Mouse (Mus musculus) kidney, adult 2 months (tissue): ENCODE results near the gene Mrpl10. TPM values are rescaled to one million over a fixed set of nuclear protein-coding genes. Genes with fewer than 3 reads are reported as not detected.
A peak's percentile ranks its signal among the peaks of the same experiment; 100 is the strongest.

Experiments
- DNase-seq: peaks from one replicate; pipeline ENCODE4 v3.0.0; 2021
- H3K27ac ChIP-seq: fragments of 200-500 bp; 2 replicates; pipeline ENCODE4 v1.5.1; 2012; ENCODE audit warnings: low read depth, low read length, control low read depth, inconsistent platforms; ENCODE audit not compliant: insufficient read depth
- H3K27me3 ChIP-seq: fragments of 200-500 bp; replicated peaks from 2 replicates; pipeline ENCODE4 v1.6.1; 2012; ENCODE audit warnings: mild to moderate bottlenecking, moderate library complexity, low read length, inconsistent platforms; ENCODE audit not compliant: control insufficient read depth, insufficient read depth
- H3K36me3 ChIP-seq: fragments of 200-500 bp; 2 replicates; pipeline ENCODE4 v1.6.1; 2012; ENCODE audit warnings: mild to moderate bottlenecking, moderate library complexity, low read length, inconsistent platforms; ENCODE audit not compliant: control insufficient read depth, insufficient read depth
- H3K4me1 ChIP-seq: fragments of 200-500 bp; 2 replicates; pipeline ENCODE4 v1.6.1; 2011; ENCODE audit warnings: low read length; ENCODE audit not compliant: control insufficient read depth, insufficient read depth
- H3K4me3 ChIP-seq: fragments of 200-500 bp; 2 replicates; pipeline ENCODE4 v1.5.1; 2011; ENCODE audit warnings: mild to moderate bottlenecking, low read depth, low read length, control low read depth; ENCODE audit not compliant: insufficient read depth
- CTCF ChIP-seq: fragments of 200-500 bp; conservative IDR thresholded peaks from 2 replicates; pipeline ENCODE4 v1.5.1; 2011; ENCODE audit warnings: low read depth, mild to moderate bottlenecking, control low read depth, low read length, moderate library complexity, mixed read lengths; ENCODE audit not compliant: insufficient read depth, insufficient read length
- POLR2A ChIP-seq: fragments of 200-500 bp; IDR thresholded peaks from one replicate; pipeline ENCODE4 v1.6.1; 2011; ENCODE audit warnings: low read depth, low read length, control low read depth
- WGBS: fragments of 180-500 bp; shearing (Covaris S2); methylation state at CpG from one replicate; pipeline ENCODE4 v1.1.7; 2018; 5-methylcytosine and 5-hydroxymethylcytosine counted together
- polyA plus RNA-seq: library from polyadenylated mRNA; depleted of rRNA; stranded (reverse); fragments of >200 nt; gene quantifications from 2 replicates; pipeline ENCODE4 v1.2.3, GENCODE M21; 2012

Gene Mrpl10
- polyA plus RNA-seq, 1 experiment, result 137 TPM

DNA sequence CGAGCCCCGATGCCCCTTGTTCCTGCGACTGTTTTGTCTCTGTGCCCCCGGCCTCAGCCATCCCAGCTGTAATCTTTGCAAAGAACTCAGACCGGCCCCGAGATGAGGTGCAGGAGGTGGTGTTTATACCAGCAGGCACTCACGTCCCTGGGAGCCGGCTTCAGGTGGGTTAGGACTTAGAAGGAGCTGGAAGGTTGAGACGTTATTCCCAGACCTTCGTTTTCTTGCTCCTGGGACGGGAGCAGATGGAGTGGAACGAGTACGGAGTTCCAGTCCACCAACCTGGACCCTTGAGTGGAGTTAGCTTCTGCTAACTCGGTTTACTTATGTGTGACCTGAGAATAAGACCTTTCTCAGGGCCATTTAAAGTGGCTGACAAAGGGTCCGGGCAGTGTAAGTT, 10.9 kb upstream of the Mrpl10 start:
- peak overlapping the region; percentile 71 for H3K4me3 ChIP-seq
- TF ChIP-seq POLR2A (no peak), CTCF (no peak)
- H3K27ac ChIP-seq, result peak overlapping the region; percentile 79
- H3K4me1 ChIP-seq, result peaks cover 16% of the 10 kb centered on the region
- WGBS, result 7% methylated on average over 15 of the region's 15 CpGs
- DNase-seq, result peak; percentile 70
- no peaks in the 10 kb centered on the region for H3K36me3 ChIP-seq
- no peaks in the 10 kb centered on the region for H3K27me3 ChIP-seq

DNA sequence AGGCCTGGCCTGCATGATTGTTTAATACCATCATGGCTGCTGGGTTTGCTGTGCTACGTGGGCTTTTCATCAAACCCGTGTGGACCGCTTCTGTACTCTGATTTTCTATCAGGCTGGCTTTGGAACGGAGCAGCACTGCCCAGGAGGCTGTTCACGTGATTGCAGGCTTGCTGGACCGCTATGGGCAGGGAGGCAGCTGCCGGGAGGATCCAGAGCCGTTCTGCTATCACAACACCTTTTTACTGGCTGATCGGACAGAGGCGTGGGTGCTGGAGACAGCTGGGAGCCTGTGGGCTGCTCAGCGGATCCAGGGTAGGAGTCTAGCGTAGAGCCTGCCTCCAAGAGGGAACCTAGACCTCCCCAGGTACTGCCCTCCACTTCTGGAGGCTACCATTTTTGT, 9.4 kb upstream of the Mrpl10 start:
- 57% methylated on average over 12 of the region's 12 CpGs for WGBS

DNA sequence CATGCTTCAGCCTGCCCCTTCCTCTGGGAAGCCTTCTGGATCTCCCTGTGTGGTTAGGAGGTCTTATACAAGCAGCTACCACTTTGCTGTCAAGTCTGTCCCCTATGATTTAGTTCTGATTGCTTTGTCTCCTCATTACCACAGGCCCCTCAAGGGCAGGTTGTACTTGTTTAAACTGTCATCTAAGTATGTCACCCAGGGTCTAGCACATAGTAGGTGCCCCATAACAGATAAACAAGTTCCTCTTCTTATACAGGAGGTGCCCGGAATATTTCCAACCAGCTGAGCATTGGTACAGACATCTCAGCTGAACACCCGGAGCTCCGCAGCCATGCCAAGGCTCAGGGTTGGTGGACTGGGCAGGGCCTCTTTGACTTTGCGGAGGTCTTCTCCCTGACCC, 8.9 kb upstream of the Mrpl10 start:
- Histone ChIP-seq H3K27me3 (no peaks in the 10 kb centered on the region), H3K4me1 (peaks cover 25% of the 10 kb centered on the region), H3K4me3 (no peak overlapping the region), H3K36me3 (no peaks in the 10 kb centered on the region), H3K27ac (no peak overlapping the region)
- 93% methylated on average over 4 of the region's 4 CpGs for WGBS
- TF ChIP-seq POLR2A, result no peak
- no peak for TF ChIP-seq CTCF
- no peak for DNase-seq

More for the DNA sequence above, 9.4 kb upstream of the Mrpl10 start:
- DNase-seq, result peak; percentile 60
- no peak overlapping the region for H3K27ac ChIP-seq
- H3K27me3 ChIP-seq, result no peaks in the 10 kb centered on the region
- peaks cover 25% of the 10 kb centered on the region for H3K4me1 ChIP-seq
- H3K36me3 ChIP-seq, result no peaks in the 10 kb centered on the region
- TF ChIP-seq CTCF, result no peak
- TF ChIP-seq POLR2A, result no peak
- H3K4me3 ChIP-seq, result no peak overlapping the region

DNA sequence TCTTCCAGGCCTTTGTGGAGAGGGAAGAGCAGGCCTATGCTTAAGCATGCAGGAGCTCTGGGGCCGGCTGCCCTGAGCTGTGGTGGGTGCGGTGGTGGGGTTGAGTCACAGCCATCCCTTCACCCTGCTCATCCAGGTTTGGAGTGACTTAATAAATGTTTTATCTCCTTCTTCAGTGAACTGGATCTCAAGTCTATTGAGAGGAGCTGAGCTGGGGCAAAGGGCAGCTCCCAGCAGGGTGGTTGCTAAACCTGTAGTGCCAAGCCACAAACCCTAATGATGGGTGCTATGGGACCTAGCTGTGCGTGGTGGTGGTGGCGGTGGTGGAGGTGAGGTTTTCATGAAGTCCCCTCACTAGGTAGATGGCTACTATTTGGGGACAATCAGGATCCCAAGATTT, 7.6 kb upstream of the Mrpl10 start:
- no peak overlapping the region for H3K4me3 ChIP-seq
- no peaks in the 10 kb centered on the region for H3K36me3 ChIP-seq
- peaks cover 25% of the 10 kb centered on the region for H3K4me1 ChIP-seq
- DNase-seq, result peak; percentile 57
- TF ChIP-seq POLR2A, result no peak
- TF ChIP-seq CTCF, result no peak
- WGBS, result 60% methylated on average over 4 of the region's 4 CpGs
- peak overlapping the region; percentile 6; the same call in 1 of the 2 replicates for H3K27ac ChIP-seq
- H3K27me3 ChIP-seq, result no peaks in the 10 kb centered on the region

DNA sequence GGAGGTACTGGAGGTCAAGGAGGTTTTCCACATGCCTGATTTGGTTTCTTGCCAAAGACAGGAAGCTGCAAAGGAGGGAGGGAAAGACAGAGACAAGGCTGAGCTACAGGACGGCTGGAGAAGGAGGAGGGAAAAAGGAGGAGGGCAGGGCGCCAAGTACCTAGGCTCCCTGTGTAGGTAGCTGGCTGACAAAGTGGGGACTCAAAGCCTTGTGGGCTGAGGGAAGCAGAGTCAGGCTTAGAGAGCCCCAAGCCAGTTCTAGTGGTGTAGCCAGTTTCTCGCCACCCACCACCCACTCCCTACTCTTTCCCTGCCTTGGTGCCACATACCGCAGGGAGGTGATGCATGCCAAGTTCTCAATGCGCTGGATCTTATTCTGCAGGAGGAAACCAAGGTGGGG, 5.2 kb upstream of the Mrpl10 start:
- peak overlapping the region; percentile 28; the same call in 1 of the 2 replicates for H3K27ac ChIP-seq
- TF ChIP-seq POLR2A (no peak), CTCF (no peak)
- no peaks in the 10 kb centered on the region for H3K36me3 ChIP-seq
- peak; percentile 83 for DNase-seq
- no peaks in the 10 kb centered on the region for H3K27me3 ChIP-seq
- 64% methylated on average over 5 of the region's 5 CpGs for WGBS
- no peak overlapping the region for H3K4me3 ChIP-seq
- H3K4me1 ChIP-seq, result peaks cover 25% of the 10 kb centered on the region

DNA sequence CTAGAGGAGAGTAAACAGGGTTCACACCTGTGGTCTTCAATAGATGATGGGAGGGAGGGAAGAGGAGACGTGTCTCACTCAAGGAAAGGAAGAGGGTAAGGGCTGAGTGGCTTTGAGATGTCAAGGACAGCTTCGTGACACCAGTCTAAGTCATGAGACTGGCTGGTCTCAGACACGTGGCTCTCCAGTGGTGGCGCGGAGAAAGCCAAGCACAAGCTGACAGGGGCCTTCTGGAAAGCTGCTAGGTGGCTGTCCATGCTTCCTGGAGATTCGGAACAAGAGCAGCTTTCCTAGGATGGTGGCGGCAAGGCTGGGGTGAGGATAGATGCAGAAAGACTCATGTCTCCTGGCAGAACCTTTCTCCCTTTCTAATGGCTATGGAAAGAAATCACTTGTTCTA, 2.5 kb upstream of the Mrpl10 start:
- Histone ChIP-seq H3K36me3 (no peaks in the 10 kb centered on the region), H3K4me3 (no peak overlapping the region), H3K27ac (no peak overlapping the region), H3K27me3 (no peaks in the 10 kb centered on the region), H3K4me1 (peaks cover 20% of the 10 kb centered on the region; the same call in 1 of the 2 replicates)
- 66% methylated on average over 7 of the region's 7 CpGs for WGBS
- no peak for TF ChIP-seq POLR2A
- no peak for DNase-seq

DNA sequence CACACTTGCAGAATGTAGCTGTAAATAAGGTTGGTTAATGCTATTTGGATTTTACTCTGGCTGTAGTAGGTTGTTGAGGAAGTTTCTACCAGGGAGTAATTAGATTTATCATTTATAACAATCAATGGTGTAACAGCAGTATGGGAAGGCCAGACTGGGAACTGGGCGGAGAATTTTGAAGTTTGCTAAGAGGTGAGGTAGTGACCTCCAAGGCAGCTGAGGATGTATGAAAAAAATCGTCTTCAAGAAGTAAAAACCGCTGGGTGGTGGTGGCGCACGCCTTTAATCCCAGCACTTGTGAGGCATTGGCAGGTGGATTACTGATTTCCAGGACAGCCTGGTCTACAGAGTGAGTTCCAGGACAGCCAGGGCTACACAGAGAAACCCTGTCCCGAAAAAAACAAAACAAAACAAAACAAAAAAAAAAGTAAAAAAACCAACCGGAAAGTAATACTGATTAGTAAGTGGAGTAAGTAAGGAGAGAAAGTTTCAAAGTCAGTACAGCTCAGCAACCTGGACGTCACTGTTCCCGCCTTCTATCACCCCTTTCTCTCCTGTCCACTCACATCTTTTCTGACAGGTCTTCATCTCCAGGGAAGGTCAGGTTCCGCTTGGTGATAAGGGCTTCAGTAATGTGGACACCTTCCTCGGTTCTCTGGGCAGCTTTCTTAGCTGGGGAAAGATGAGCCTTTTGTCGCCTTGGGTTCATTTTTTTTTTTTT, 899 bp upstream of the Mrpl10 start:
- no peak overlapping the region for H3K27ac ChIP-seq
- DNase-seq, result no peak
- no peak for TF ChIP-seq CTCF
- H3K4me3 ChIP-seq, result no peak overlapping the region
- H3K4me1 ChIP-seq, result peaks cover 18% of the 10 kb centered on the region; the same call in 1 of the 2 replicates
- H3K27me3 ChIP-seq, result no peaks in the 10 kb centered on the region
- H3K36me3 ChIP-seq, result no peaks in the 10 kb centered on the region
- WGBS, result 33% methylated on average over 12 of the region's 12 CpGs

DNA sequence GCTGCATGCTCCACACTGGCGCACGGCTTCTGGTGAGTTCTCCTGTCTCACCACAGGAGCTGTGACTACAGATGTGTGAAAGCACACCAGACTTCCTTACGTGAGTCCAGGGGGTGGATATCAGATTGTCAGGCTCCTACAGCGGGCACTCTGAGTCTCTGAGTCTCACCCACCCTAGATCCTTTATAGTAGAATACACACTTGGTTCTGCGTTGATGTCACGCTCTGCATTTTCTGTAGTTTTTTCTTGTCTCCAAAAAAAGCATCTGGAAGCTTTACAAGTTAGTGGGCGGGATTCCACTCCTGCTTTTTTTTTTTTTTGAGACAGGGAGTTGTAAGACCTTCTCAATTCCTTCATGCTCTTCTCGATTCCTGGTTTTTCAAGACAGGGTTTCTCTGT, 3.5 kb downstream of the Mrpl10 start:
- TF ChIP-seq CTCF (no peak), POLR2A (no peak)
- no peak overlapping the region for H3K4me3 ChIP-seq
- H3K27me3 ChIP-seq, result no peaks in the 10 kb centered on the region
- DNase-seq, result no peak
- no peaks in the 10 kb centered on the region for H3K36me3 ChIP-seq
- WGBS, result 90% methylated on average over 8 of the region's 8 CpGs
- no peak overlapping the region for H3K27ac ChIP-seq
- H3K4me1 ChIP-seq, result peaks cover 10% of the 10 kb centered on the region; the same call in 1 of the 2 replicates
